Mouse (Mus musculus): ENCODE data around the gene Tpgs1. TPM values are rescaled to one million over a fixed set of nuclear protein-coding genes. Genes with fewer than 3 reads are reported as not detected.

Tpgs1 gene
- polyA plus RNA-seq (2015; fragmentation: Nextera tagmentation; extraction: Ambion mirVana): 82.3 and 90.2 TPM in 2 replicates

GRCm38 (mm10) chr10:79668771-79669575 lies at the start of gene Tpgs1:
Gene Tpgs1, plus strand, starts transcription at chr10:79669369.
- Histone ChIP-seq H3K36me3 (peaks cover 14% of the 10 kb centered on the region), H3K27ac (replicated peaks) (peak within 1 kb of the TSS; percentile 98), H3K4me2 (peak within 1 kb of the TSS; percentile 99), H3K9ac (peak within 1 kb of the TSS; percentile 95), H3K27me3 (no peaks in the 10 kb centered on the region), H3K4me1 (replicated peaks) (peaks cover 34% of the 10 kb centered on the region), H3K4me3 (peak within 1 kb of the TSS; percentile 92), H3K9me3 (no peaks in the 10 kb centered on the region)
- ATAC-seq (ENCODE audit: low read depth): peak; percentile 78
- WGBS: under 1% methylated on average over 45 of the region's 45 CpGs

GRCm38 (mm10) chr10:79623950-79624349 lies 45.2 kb upstream of the Tpgs1 start:
- Histone ChIP-seq H3K9me3 (no peaks in the 10 kb centered on the region), H3K36me3 (peaks cover 32% of the 10 kb centered on the region), H3K4me3 (no peak overlapping the region), H3K4me2 (no peak overlapping the region), H3K27me3 (no peaks in the 10 kb centered on the region), H3K9ac (no peak overlapping the region), H3K27ac (replicated peaks) (no peak overlapping the region), H3K4me1 (replicated peaks) (no peaks in the 10 kb centered on the region)
- ATAC-seq (ENCODE audit: low read depth): no peak
- 61% methylated on average over 12 of the region's 12 CpGs for WGBS

- no peak overlapping the region for H3K4me2 ChIP-seq
- H3K4me3 ChIP-seq: no peak overlapping the region
- H3K9me3 ChIP-seq: no peaks in the 10 kb centered on the region
- H3K4me1 ChIP-seq (replicated peaks): no peaks in the 10 kb centered on the region
- no peak overlapping the region for H3K9ac ChIP-seq
- WGBS: 81% methylated on average over 9 of the region's 9 CpGs
- peaks cover 21% of the 10 kb centered on the region for H3K36me3 ChIP-seq
- H3K27me3 ChIP-seq: no peaks in the 10 kb centered on the region
- H3K27ac ChIP-seq (replicated peaks): no peak overlapping the region
- ATAC-seq (ENCODE audit: low read depth): no peak
Measured at GRCm38 (mm10) chr10:79625398-79625797, 43.8 kb upstream of the Tpgs1 start.

GRCm38 (mm10) chr10:79626156-79626555 lies 43.0 kb upstream of the Tpgs1 start:
- WGBS: 81% methylated on average over 10 of the region's 10 CpGs
- Histone ChIP-seq H3K4me3 (no peak overlapping the region), H3K9ac (no peak overlapping the region)

GRCm38 (mm10) chr10:79628377-79628776 lies 40.8 kb upstream of the Tpgs1 start:
- Histone ChIP-seq H3K36me3 (peaks cover 12% of the 10 kb centered on the region; the same call in 1 of the 2 replicates), H3K9me3 (no peaks in the 10 kb centered on the region), H3K4me1 (replicated peaks) (no peaks in the 10 kb centered on the region), H3K4me2 (no peak overlapping the region), H3K4me3 (no peak overlapping the region), H3K27ac (replicated peaks) (no peak overlapping the region), H3K9ac (no peak overlapping the region), H3K27me3 (no peaks in the 10 kb centered on the region)
- ATAC-seq (ENCODE audit: low read depth): no peak
- 88% methylated on average over 5 of the region's 5 CpGs for WGBS

More at GRCm38 (mm10) chr10:79626156-79626555, 43.0 kb upstream of the Tpgs1 start:
- H3K9me3 ChIP-seq: no peaks in the 10 kb centered on the region
- no peak overlapping the region for H3K27ac ChIP-seq (replicated peaks)
- H3K4me2 ChIP-seq: no peak overlapping the region
- ATAC-seq (ENCODE audit: low read depth): no peak
- H3K36me3 ChIP-seq: peaks cover 14% of the 10 kb centered on the region
- H3K4me1 ChIP-seq (replicated peaks): no peaks in the 10 kb centered on the region
- no peaks in the 10 kb centered on the region for H3K27me3 ChIP-seq

GRCm38 (mm10) chr10:79631432-79631831 lies 37.7 kb upstream of the Tpgs1 start:
- no peaks in the 10 kb centered on the region for H3K9me3 ChIP-seq
- H3K27me3 ChIP-seq: no peaks in the 10 kb centered on the region
- no peak overlapping the region for H3K4me2 ChIP-seq
- 57% methylated on average over 4 of the region's 4 CpGs for WGBS
- 0 out of 2 replicates have a peak, but pooled peaks cover 4% of the 10 kb centered on the region for H3K4me1 ChIP-seq (replicated peaks)
- ATAC-seq (ENCODE audit: low read depth): no peak
- H3K4me3 ChIP-seq: no peak overlapping the region
- H3K27ac ChIP-seq (replicated peaks): no peak overlapping the region
- H3K36me3 ChIP-seq: no peaks in the 10 kb centered on the region
- H3K9ac ChIP-seq: no peak overlapping the region

GRCm38 (mm10) chr10:79633006-79633777 lies 36.0 kb upstream of the Tpgs1 start:
- no peak for ATAC-seq (ENCODE audit: low read depth)

GRCm38 (mm10) chr10:79636287-79636686 lies 32.9 kb upstream of the Tpgs1 start:
- Histone ChIP-seq H3K36me3 (no peaks in the 10 kb centered on the region), H3K27me3 (peaks cover 34% of the 10 kb centered on the region), H3K27ac (replicated peaks) (peak overlapping the region; percentile 94), H3K4me1 (replicated peaks) (peaks cover 19% of the 10 kb centered on the region), H3K9ac (peak overlapping the region; percentile 90), H3K9me3 (no peaks in the 10 kb centered on the region), H3K4me3 (peak overlapping the region; percentile 82), H3K4me2 (peak overlapping the region; percentile 82)
- no peak; the same call in 1 of the 2 replicates for ATAC-seq (ENCODE audit: low read depth)
- 71% methylated on average over 8 of the region's 8 CpGs for WGBS

More at GRCm38 (mm10) chr10:79633006-79633777, 36.0 kb upstream of the Tpgs1 start:
- no peaks in the 10 kb centered on the region for H3K9me3 ChIP-seq
- H3K4me2 ChIP-seq: no peak overlapping the region
- 87% methylated on average over 17 of the region's 17 CpGs for WGBS
- peaks cover 11% of the 10 kb centered on the region for H3K4me1 ChIP-seq (replicated peaks)
- H3K27me3 ChIP-seq: peaks cover 11% of the 10 kb centered on the region
- no peak overlapping the region for H3K4me3 ChIP-seq
- no peak overlapping the region for H3K9ac ChIP-seq
- H3K36me3 ChIP-seq: no peaks in the 10 kb centered on the region
- no peak overlapping the region for H3K27ac ChIP-seq (replicated peaks)

GRCm38 (mm10) chr10:79637128-79638110 lies 31.8 kb upstream of the Tpgs1 start, which contains the start of gene Shc2:
Gene Shc2, minus strand, starts transcription at chr10:79637918.
- peak within 1 kb of the TSS; percentile 94 for H3K27ac ChIP-seq (replicated peaks)
- H3K4me1 ChIP-seq (replicated peaks): peaks cover 19% of the 10 kb centered on the region
- under 1% methylated on average over 114 of the region's 116 CpGs for WGBS
- peak; percentile 90 for ATAC-seq (ENCODE audit: low read depth)
- peak within 1 kb of the TSS; percentile 82 for H3K4me2 ChIP-seq
- peak within 1 kb of the TSS; percentile 90 for H3K9ac ChIP-seq
- peaks cover 34% of the 10 kb centered on the region for H3K27me3 ChIP-seq
- H3K36me3 ChIP-seq: no peaks in the 10 kb centered on the region
- H3K4me3 ChIP-seq: peak within 1 kb of the TSS; percentile 82
- no peaks in the 10 kb centered on the region for H3K9me3 ChIP-seq

- Histone ChIP-seq H3K9ac (peak overlapping the region; percentile 90), H3K27ac (replicated peaks) (peak overlapping the region; percentile 94), H3K4me1 (replicated peaks) (peaks cover 19% of the 10 kb centered on the region), H3K27me3 (peaks cover 34% of the 10 kb centered on the region), H3K9me3 (no peaks in the 10 kb centered on the region), H3K4me2 (peak overlapping the region; percentile 82), H3K4me3 (peak overlapping the region; percentile 82), H3K36me3 (no peaks in the 10 kb centered on the region)
- WGBS: 3% methylated on average over 23 of the region's 23 CpGs
- peak; percentile 24 for ATAC-seq (ENCODE audit: low read depth)
Measured at GRCm38 (mm10) chr10:79638486-79639204, 30.5 kb upstream of the Tpgs1 start.

- Histone ChIP-seq H3K36me3 (no peaks in the 10 kb centered on the region), H3K4me1 (replicated peaks) (no peaks in the 10 kb centered on the region), H3K4me2 (no peak within 1 kb of the TSS), H3K9ac (no peak within 1 kb of the TSS), H3K27ac (replicated peaks) (no peak within 1 kb of the TSS), H3K4me3 (no peak within 1 kb of the TSS), H3K9me3 (no peaks in the 10 kb centered on the region), H3K27me3 (no peaks in the 10 kb centered on the region)
- ATAC-seq (ENCODE audit: low read depth): no peak
- 78% methylated on average over 8 of the region's 8 CpGs for WGBS
Measured at GRCm38 (mm10) chr10:79645711-79646110, 23.5 kb upstream of the Tpgs1 start, which contains the start of gene Odf3l2. Gene Odf3l2, minus strand, starts transcription at chr10:79645738.
